Mouse (Mus musculus) kidney, adult 2 months (tissue): ENCODE data around the gene Adamts17. TPM values are rescaled to one million over a fixed set of nuclear protein-coding genes. Genes with fewer than 3 reads are reported as not detected.

ENCODE experiments used
- DNase-seq: peaks from one replicate; pipeline ENCODE4 v3.0.0; 2021
- H3K27ac ChIP-seq: fragments of 200-500 bp; 2 replicates; pipeline ENCODE4 v1.5.1; 2012; ENCODE audit warnings: low read depth, low read length, control low read depth, inconsistent platforms; ENCODE audit not compliant: insufficient read depth
- H3K27me3 ChIP-seq: fragments of 200-500 bp; replicated peaks from 2 replicates; pipeline ENCODE4 v1.6.1; 2012; ENCODE audit warnings: mild to moderate bottlenecking, moderate library complexity, low read length, inconsistent platforms; ENCODE audit not compliant: control insufficient read depth, insufficient read depth
- H3K36me3 ChIP-seq: fragments of 200-500 bp; 2 replicates; pipeline ENCODE4 v1.6.1; 2012; ENCODE audit warnings: mild to moderate bottlenecking, moderate library complexity, low read length, inconsistent platforms; ENCODE audit not compliant: control insufficient read depth, insufficient read depth
- H3K4me1 ChIP-seq: fragments of 200-500 bp; 2 replicates; pipeline ENCODE4 v1.6.1; 2011; ENCODE audit warnings: low read length; ENCODE audit not compliant: control insufficient read depth, insufficient read depth
- H3K4me3 ChIP-seq: fragments of 200-500 bp; 2 replicates; pipeline ENCODE4 v1.5.1; 2011; ENCODE audit warnings: mild to moderate bottlenecking, low read depth, low read length, control low read depth; ENCODE audit not compliant: insufficient read depth
- CTCF ChIP-seq: fragments of 200-500 bp; conservative IDR thresholded peaks from 2 replicates; pipeline ENCODE4 v1.5.1; 2011; ENCODE audit warnings: low read depth, mild to moderate bottlenecking, control low read depth, low read length, moderate library complexity, mixed read lengths; ENCODE audit not compliant: insufficient read depth, insufficient read length
- POLR2A ChIP-seq: fragments of 200-500 bp; IDR thresholded peaks from one replicate; pipeline ENCODE4 v1.6.1; 2011; ENCODE audit warnings: low read depth, low read length, control low read depth
- WGBS: fragments of 180-500 bp; shearing (Covaris S2); methylation state at CpG from one replicate; pipeline ENCODE4 v1.1.7; 2018; 5-methylcytosine and 5-hydroxymethylcytosine counted together
- polyA plus RNA-seq: library from polyadenylated mRNA; depleted of rRNA; stranded (reverse); fragments of >200 nt; gene quantifications from 2 replicates; pipeline ENCODE4 v1.2.3, GENCODE M21; 2012

Gene Adamts17
- polyA plus RNA-seq, 1 experiment = 0.17 TPM

- Histone ChIP-seq H3K27ac (no peak overlapping the region), H3K4me1 (no peaks in the 10 kb centered on the region), H3K27me3 (no peaks in the 10 kb centered on the region), H3K4me3 (no peak overlapping the region), H3K36me3 (no peaks in the 10 kb centered on the region)
- no peak for DNase-seq
- TF ChIP-seq CTCF (no peak), POLR2A (no peak)
- WGBS = 73% methylated on average over 9 of the region's 9 CpGs
Measured at GRCm38 (mm10) chr7:66847299-66847698, 7.8 kb downstream of the Adamts17 start.

GRCm38 (mm10) chr7:66849316-66849715 is 9.8 kb downstream of the Adamts17 start:
- Histone ChIP-seq H3K27ac (no peak overlapping the region), H3K4me1 (no peaks in the 10 kb centered on the region), H3K36me3 (no peaks in the 10 kb centered on the region), H3K4me3 (no peak overlapping the region), H3K27me3 (no peaks in the 10 kb centered on the region)
- DNase-seq = no peak
- 97% methylated on average over 6 of the region's 6 CpGs for WGBS
- TF ChIP-seq CTCF = no peak
- TF ChIP-seq POLR2A = no peak

- Histone ChIP-seq H3K36me3 (no peaks in the 10 kb centered on the region), H3K4me3 (no peak overlapping the region), H3K4me1 (no peaks in the 10 kb centered on the region), H3K27me3 (no peaks in the 10 kb centered on the region), H3K27ac (no peak overlapping the region)
- 49% methylated on average over 3 of the region's 3 CpGs for WGBS
- no peak for DNase-seq
- TF ChIP-seq CTCF = no peak
- no peak for TF ChIP-seq POLR2A
Measured at GRCm38 (mm10) chr7:66852164-66852563, 12.6 kb downstream of the Adamts17 start.

- Histone ChIP-seq H3K4me1 (no peaks in the 10 kb centered on the region), H3K36me3 (no peaks in the 10 kb centered on the region), H3K27me3 (no peaks in the 10 kb centered on the region), H3K27ac (no peak overlapping the region), H3K4me3 (no peak overlapping the region)
- 61% methylated on average over 1 of the region's 1 CpGs for WGBS
- no peak for DNase-seq
- no peak for TF ChIP-seq POLR2A
- TF ChIP-seq CTCF = no peak
Measured at GRCm38 (mm10) chr7:66857610-66858009, 18.1 kb downstream of the Adamts17 start.

- Histone ChIP-seq H3K4me3 (no peak overlapping the region), H3K27ac (no peak overlapping the region), H3K27me3 (no peaks in the 10 kb centered on the region), H3K4me1 (no peaks in the 10 kb centered on the region), H3K36me3 (no peaks in the 10 kb centered on the region)
- TF ChIP-seq POLR2A = no peak
- no peak for TF ChIP-seq CTCF
- WGBS = 54% methylated on average over 12 of the region's 12 CpGs
- DNase-seq = no peak
Measured at GRCm38 (mm10) chr7:66858247-66859075, 18.9 kb downstream of the Adamts17 start.

GRCm38 (mm10) chr7:66859220-66859619 is 19.7 kb downstream of the Adamts17 start:
- no peaks in the 10 kb centered on the region for H3K36me3 ChIP-seq
- H3K4me3 ChIP-seq = no peak overlapping the region
- DNase-seq = no peak
- H3K4me1 ChIP-seq = no peaks in the 10 kb centered on the region
- H3K27me3 ChIP-seq = no peaks in the 10 kb centered on the region
- TF ChIP-seq POLR2A (no peak), CTCF (no peak)
- H3K27ac ChIP-seq = no peak overlapping the region
- 59% methylated on average over 5 of the region's 5 CpGs for WGBS

GRCm38 (mm10) chr7:66866944-66867718 is 27.6 kb downstream of the Adamts17 start:
- Histone ChIP-seq H3K27ac (no peak overlapping the region), H3K4me3 (no peak overlapping the region), H3K4me1 (no peaks in the 10 kb centered on the region), H3K27me3 (no peaks in the 10 kb centered on the region), H3K36me3 (no peaks in the 10 kb centered on the region)
- no peak for TF ChIP-seq CTCF
- TF ChIP-seq POLR2A = no peak
- no peak for DNase-seq
- 60% methylated on average over 19 of the region's 19 CpGs for WGBS
